Mouse (Mus musculus) gastrocnemius, postnatal 14 days (tissue): Measurements from ENCODE around the gene Eno1. TPM values are rescaled to one million over a fixed set of nuclear protein-coding genes. Genes with fewer than 3 reads are reported as not detected.
"Not testable (repeated sequence)": the region's sequence is repeated elsewhere in the genome, so short reads cannot be mapped to it uniquely, and the experiment has no call there.

Experiments
- DNase-seq: peaks from one replicate; pipeline ENCODE4 v3.0.0; 2021; ENCODE audit warnings: mixed read lengths
- intact Hi-C: fragments of 180-260 bp; cut with DNase I; formaldehyde crosslinking; loops from one replicate; pipeline ENCODE4 v1.15.1; 2025; ENCODE audit warnings: low total_unique reads
- total RNA-seq, 2 experiments: library from RNA; stranded (reverse); gene quantifications; 2 replicates each; pipeline ENCODE4 v1.2.3; 2021

The Eno1 gene
- total RNA-seq, 2 experiments from 2014 or later, result 371 to 430 TPM

DNA sequence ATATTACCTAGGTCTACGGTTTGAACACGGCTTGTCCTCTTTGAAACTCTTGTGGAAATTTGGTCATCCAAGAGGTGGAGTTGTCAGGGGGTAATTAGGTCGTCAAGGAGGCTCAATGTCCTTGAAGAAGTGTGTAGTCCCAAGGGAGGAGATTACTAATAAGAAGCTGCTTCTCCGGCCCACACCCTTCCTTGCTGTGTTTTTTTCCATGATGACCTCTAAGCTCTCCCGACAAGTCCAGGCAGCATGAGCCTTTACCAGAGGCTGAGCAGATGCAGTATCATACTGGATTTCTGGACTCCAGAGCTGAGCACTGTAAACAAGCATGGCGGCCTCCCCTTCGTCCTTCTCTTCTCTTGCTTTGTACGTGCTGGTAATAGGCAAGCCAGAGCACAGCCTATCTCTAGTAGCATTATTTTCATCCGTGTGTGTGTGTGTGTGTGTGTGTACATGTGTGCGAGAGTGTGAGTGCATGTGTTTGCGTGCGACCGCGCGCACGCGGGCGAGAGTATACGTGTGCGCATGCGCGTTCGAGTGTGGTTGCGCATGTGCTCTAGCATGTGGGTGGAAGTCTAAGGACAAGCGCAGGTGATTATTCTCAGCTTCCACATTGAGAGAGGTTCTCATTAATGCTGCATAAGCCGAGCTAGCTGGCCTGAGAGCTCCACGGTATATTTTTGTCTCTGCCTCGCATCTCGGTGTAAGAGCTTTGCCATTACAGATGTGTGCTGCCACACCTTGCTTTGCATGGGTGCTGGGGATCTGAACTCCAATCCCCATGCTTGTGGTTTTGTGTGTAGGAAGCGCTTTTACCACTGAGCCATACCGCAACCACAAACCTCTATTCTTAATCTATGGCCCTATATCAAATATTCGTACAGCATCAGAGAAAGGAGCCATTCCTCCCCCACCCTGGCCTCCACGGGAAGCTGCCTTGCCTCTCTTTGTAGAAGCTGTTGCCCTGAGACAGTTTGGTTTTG lies 32.4 kb downstream of the Eno1 start:
- intact Hi-C loops, result no loop called here
- DNase-seq, result no peak

DNA sequence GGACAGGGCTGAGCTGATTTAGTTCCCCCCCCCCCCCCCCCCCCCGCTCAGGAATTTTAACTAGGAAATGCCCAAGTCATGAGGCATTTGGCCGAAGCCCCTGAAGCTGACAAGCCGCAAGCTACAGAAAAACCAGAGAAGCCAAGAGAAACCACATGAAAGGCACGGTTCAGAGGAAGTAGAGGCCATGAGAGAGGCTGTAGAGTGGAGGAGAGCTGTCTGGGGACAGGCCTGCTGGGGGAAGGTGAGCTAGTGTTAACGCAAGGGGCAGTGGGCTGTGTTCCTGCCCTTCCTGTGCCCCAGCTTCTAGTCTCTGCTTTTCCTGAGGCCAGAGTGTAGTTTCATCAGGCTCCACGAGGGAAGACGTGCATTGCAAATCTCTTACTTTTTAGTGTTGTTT lies 33.2 kb downstream of the Eno1 start:
- intact Hi-C loops, result loop anchor here (10.0 kb wide), 1 partner anchor 75 kb away; no protein-coding TSS in a partner anchor
- DNase-seq, result no peak

DNA sequence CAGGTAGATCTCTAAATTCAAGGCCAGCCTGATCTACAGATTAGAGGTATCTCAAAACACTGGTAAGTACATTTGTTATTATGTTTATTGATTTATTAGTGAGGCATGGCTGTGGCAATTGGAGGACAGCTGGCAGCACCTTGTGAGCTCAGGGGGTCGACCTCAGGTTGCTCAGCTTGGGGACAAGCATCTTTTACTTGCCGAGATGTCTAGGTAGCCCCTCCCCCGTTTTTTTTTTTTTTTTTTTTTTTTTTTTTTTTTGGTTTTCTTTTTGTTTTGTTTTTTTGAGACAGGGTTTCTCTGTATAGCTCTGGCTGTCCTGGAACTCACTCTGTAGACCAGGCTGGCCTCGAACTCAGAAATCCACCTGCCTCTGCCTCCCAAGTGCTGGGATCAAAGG lies 34.2 kb downstream of the Eno1 start:
- not testable (repeated sequence) for DNase-seq
- intact Hi-C loops, result loop anchor here (10.0 kb wide), 1 partner anchor 74 kb away; no protein-coding TSS in a partner anchor

DNA sequence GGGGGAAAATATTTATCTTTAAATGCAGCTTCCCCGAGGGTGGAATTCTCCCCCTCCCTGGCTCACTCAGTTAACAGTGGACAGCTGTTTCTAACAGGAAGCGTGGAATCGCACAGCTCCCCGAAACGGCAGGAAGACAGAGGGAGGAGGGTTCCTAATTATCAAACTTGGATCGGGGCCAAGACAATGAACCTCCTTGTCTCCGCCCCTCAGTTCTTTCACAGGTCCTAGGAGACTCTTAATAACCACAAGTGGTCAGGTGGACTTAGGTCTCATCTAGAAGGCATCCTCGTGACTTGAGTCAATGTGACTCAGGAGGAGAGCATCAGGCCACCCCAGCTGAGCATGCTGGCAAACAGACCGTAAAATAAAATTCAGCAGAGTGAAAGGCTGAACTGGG lies 36.2 kb downstream of the Eno1 start:
- intact Hi-C loops, result loop anchor here (10.0 kb wide), 1 partner anchor 72 kb away; no protein-coding TSS in a partner anchor
- DNase-seq, result peak; percentile 39

DNA sequence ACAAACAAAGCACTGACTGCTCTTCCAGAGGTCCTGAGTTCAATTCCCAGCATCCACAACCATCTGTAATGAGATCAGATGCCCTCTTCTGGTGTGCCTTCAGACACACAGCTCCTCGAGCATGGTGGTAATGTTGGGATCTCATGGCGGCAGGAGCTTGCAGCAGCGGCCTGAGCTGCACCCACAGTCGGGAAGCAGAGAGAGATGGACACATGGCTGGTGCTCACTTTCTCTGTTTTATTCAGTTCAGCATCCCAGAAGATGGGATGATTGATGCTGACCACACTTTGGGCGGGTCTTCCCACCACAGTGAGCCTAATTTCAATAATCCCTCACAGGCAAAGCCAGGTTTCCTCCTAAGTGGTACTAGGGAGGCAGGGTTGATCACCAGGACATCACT lies 39.0 kb downstream of the Eno1 start:
- intact Hi-C loops, result loop anchor here (10.0 kb wide), 1 partner anchor 69 kb away; no protein-coding TSS in a partner anchor
- DNase-seq, result no peak

DNA sequence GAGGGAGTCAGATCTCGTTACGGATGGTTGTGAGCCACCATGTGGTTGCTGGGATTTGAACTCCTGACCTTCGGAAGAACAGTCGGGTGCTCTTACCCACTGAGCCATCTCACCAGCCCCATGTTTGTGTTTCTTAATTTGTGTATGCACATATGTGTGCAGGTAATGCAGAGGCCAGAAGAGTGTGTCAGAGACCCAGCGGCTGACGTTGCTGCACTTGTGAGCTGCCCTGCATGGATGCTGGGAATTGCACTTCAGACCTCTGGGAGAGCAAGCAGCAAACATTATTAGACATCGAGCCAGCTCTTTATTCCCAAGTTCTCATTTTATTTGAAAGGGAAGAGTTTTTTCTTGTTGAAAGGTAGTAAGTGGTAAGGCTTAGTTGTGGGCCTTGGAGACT lies 42.8 kb downstream of the Eno1 start:
- intact Hi-C loops, result loop anchor here (10.0 kb wide), 1 partner anchor 65 kb away; no protein-coding TSS in a partner anchor
- not testable (repeated sequence) for DNase-seq

DNA sequence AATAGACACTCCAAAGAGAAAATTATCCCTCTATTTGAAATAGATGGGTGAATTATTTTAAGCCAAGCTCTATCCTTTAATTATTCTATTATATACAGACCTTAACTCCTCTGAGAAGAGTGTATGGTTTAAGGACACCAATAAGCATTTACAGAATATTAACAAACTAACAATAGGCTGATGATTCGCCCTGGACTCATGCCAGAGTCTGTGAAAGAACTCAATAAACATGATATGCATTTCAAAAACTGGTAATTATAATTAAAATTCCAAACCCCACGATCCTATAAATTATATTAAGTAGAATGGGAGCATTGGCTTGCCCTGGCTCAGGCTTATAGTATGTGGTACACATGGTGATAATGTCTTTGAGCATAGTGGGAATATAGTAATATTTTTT lies 43.5 kb downstream of the Eno1 start:
- DNase-seq, result no peak
- intact Hi-C loops, result no loop called here

DNA sequence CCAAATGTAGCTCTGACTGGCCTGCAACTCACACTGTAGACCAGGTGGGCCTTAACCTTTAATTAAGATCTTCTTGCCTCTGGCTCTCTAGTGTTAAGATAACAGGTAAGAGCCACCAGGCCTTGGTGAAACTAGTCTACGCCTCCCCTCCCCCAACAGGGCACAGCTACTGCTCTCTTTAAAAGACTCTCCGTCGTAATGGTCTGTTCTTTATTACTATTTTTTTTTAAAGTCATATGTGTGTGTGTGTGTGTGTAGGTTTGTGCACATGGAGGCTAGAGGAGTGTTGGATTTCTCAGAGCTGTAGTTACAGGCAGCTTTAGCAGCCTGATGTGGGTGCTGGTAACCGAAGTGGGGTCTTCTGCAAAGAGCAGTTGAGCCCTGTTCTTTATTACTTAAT lies 43.9 kb downstream of the Eno1 start:
- DNase-seq, result no peak
- intact Hi-C loops, result no loop called here

DNA sequence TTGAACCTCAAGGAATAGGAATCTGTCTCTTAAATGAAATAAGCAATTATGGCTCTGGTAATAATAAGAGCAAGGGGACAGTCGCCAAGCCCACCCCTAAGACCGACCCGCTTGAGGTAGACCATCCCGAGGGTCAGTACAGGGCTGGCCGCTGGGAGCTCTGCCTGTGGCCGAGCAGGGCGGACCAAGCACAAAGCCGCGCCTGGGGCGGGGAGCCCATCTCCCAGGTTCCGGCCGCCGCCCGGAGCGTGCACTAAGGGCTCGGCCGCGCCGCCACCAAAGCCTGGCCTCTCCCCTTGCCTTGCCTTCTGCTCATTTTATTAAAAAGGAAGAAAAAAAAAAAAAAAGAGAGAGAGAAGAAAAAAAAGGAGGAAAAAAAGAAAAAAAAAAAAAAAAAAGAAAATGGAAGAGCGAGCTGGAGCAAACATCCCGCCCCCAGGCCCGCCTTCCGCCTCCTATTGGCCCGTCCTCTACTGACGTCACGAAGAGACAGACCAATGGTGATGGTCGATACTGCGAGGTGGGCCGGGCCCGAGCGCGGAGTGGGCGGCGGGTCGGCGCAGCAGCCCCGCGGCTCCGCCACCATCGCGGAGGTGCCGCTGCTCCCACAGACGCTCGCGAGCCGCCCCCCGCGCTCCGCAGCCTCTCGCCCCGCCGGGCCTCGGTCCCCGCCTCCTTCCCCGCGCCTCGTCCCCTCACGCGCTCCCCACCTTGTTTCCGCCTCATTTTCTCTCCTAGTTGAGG lies 44.7 kb downstream of the Eno1 start, which contains the start of gene Rere:
TSS of gene Rere (plus strand) at position 629 of the 744 bp plus-strand sequence.
- intact Hi-C loops, result no loop called here
- DNase-seq, result peak; percentile 96

DNA sequence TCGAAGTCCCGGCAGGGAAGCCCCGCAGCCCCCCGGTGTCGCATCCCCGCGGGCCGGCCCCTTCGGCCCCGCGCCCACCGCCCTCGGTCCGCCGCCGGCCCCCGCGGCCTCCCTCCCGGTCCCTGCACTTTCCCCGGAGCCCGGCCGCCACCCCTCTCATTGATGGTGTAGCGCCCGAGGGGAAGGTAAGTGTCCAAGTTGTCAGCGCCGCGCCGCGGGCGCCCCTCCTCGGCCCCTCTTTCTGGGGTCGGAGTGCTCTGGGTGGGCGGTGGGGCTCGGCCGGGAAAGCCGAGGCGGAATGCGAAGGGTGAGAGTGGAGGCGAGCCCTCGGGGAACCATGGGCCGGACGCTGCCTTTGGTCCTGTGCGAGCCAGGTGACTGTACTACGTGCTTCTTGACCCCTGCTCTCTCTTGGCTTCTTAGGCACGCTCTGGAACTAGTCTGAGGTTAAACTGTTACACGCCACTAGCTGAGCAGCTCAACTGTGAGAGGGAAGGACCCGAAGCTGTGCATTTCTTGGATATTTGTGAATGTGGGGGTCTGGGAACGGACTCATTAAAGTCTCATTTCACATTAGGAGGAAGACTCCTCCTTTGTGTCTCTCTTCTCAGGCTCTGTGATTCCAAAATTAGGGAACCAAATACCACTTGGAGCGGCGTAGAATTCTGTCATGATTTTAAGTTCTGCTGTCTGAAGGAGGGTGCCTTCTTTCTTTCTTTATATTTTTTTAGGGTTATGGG lies 45.5 kb downstream of the Eno1 start:
- intact Hi-C loops, result no loop called here
- peak; percentile 44 for DNase-seq

DNA sequence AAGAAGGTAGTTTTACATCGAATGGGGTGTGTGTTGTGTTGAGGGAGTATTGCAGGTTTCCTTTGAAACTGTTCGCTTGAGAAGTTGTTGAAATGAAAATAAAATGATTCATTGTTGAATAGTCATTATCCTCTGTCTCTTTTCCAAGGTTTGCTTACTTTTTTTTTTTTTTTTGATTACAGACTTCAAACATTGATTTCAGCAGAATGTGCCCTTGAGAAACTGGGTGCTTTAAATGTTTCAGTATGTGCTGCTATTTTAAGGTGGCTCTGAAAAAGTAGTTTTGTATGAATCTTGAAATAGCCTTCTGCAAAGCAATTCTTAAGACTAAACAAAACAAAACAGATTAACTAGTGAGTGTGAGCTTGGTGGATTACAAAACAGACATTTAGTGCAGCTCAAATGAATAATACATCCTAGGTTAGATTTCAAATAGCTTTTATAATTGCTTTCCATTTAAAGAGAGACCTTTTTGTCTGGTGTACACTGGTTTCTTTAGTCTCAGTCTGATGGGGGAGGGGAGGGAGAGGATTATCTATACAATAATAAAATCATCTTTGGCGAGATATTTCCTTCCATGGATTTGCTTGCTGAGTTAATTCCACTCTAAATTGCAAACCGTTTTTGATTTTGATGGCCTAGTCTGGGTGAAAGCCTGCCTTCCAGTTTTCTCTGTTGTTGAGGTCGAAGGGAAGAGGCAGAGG lies 46.3 kb downstream of the Eno1 start:
- intact Hi-C loops, result no loop called here
- DNase-seq, result no peak

DNA sequence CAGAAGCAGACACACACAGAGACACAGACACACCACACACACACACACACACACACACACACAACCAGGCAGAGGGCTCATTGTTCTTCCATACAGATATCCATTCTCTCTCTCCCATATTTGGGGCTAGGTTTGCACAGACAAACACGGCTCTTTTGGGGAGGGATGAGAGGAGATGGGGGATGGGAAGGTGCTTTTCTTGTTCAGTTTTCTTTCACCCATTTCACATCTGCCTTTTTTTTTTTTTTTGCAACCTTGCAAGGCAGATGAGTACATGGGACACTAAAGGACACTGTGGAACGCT lies 46.8 kb downstream of the Eno1 start:
- intact Hi-C loops, result no loop called here
- no peak for DNase-seq

DNA sequence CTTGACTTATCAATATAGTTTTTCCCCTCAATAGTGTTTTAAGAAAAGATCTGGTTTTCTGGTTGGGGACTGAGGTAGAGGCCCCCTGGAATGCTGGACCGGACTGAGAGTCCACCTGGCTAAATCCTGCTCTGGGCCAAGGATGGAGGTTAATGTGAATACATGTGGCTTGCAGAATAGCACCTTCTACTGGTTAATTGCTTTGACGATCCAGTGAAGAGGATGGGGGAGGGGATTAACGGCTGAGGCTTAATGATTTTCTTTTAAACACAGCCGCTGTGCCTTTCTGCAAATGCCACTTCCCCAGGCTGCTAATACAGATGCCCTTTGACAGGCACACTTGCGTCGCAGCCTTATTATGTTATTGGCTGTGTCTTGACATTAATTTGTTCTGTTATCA lies 47.5 kb downstream of the Eno1 start:
- intact Hi-C loops, result no loop called here
- DNase-seq, result no peak

DNA sequence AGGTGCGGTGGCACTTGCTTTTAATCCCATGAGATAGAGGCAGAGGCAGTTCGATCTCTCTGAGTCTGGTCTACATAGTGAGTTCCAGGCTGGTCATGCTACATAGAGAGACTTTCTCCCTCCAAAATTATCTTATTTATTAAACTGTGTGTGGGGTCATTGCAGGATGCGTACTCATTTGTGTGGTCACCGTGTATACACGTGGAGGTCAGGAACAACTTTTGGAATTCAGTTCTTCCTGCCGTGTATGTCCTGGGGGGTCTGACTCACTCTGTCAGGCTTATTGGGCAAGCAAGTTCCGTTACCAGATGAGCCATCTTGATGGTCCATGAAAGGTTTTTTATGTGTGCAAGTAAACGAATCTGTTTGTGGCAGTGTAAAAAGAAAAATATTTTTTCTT lies 50.5 kb downstream of the Eno1 start:
- intact Hi-C loops, result no loop called here
- DNase-seq, result no peak

DNA sequence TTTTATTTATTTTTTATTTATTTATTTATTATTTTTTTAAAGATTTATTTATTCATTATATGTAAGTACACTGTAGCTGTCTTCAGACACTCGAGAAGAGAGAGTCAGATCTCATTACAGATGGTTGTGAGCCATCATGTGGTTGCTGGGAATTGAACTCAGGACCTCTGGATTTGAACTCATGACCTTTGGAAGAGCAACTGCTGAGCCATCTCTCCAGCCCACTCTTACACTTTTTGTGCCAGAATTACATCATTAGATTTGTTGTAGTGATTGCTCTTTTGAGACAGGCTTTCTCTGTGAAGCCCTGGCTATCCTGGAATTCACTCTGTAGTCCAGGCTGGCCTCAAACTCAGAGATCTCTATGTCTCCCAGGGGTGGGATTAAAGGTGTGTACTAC lies 50.9 kb downstream of the Eno1 start:
- DNase-seq, intact Hi-C loops: not testable (repeated sequence)

DNA sequence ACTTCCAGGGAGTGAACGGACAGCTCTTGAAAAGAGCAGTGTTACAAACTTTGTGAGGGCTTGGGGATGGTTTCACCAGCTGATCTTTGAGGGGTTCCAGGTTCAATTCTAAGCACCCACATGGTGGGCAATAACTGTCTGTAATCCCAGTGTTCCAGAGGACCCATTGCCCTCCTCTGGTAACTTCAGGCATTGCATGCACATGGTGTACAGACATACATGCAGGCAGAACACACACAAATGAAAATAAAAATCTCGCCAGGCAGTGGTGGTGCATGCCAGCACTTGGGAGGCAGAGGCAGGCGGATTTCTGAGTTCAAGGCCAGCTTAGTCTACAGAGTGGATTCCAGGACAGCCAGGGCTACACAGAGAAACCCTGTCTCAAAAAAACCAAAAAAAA lies 55.4 kb downstream of the Eno1 start:
- DNase-seq, result no peak
- intact Hi-C loops, result no loop called here

DNA sequence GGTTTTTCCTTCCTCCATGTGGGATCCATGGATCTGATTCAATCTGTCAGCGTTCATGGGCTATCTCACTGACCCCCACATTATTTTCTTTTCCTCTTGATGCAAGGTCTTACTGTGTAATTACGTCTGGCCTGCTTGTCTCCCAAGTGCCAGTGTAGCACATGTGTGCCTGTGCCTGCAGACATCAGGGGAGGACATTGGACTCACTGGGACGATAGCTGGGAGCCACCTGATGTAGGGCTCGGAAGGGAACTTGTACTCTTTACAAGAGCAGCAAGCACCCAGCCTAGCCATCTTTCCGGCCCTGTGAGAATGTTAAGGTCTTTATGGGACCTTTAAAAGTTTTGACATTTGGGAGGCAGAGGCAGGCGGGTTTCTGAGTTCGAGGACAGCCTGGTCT lies 58.3 kb downstream of the Eno1 start:
- intact Hi-C loops, result no loop called here
- no peak for DNase-seq

DNA sequence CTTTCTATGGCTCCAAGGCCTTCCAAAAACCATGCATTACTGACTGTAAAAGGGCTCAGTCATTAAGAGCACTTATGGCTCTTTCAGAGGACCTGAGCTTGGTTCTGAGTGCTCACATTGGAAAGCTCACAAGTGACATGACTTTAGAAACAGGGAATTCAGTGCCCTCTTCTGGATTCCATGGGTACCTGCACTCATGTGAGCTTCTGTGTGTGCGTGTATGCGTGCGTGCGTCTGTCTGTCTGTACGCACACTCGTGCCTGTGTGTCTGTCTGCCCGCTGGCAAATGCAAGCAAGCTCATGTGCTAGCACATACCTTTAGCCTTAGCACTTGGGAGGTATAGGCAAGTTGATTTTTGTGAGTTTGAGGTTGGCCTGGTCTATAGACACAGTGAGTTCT lies 59.4 kb downstream of the Eno1 start:
- no peak for DNase-seq
- intact Hi-C loops, result no loop called here
